Mouse (Mus musculus) Patski (cell line): ENCODE data around the gene Plk5. TPM values are rescaled to one million over a fixed set of nuclear protein-coding genes. Genes with fewer than 3 reads are reported as not detected.

Experiments
- ATAC-seq: fragments of 100-300 bp; one replicate; pipeline ENCODE4 v1.8.0; 2021
- CTCF ChIA-PET: fragments of 350-600 bp; sonication (Branson Sonifier 250); formaldehyde crosslinking; loops from one replicate; lab custom pipeline; 2022; ENCODE audit warnings: inconsistent platforms; lab: Charles Lee
- POLR2A ChIA-PET: fragments of 350-600 bp; sonication (Branson Sonifier 250); formaldehyde crosslinking; loops from one replicate; lab custom pipeline; 2022; ENCODE audit warnings: antibody characterized with exemption, inconsistent platforms; lab: Charles Lee
- DNase-seq: peaks from one replicate; pipeline ENCODE4 v3.0.0-alpha.2; 2011; ENCODE audit warnings: low read depth, low spot score
- H3K27me3 ChIP-seq: fragments of 371-371 bp; one replicate; pipeline ENCODE4 v1.5.1; 2021
- CTCF ChIP-seq: fragments of 100-300 bp; IDR thresholded peaks from one replicate; pipeline ENCODE4 v1.5.1; 2021
- in situ Hi-C: fragments of 300-500 bp; cut with MboI; formaldehyde crosslinking; loops from 3 replicates; pipeline ENCODE4 v1.11.1; 2018; ENCODE audit warnings: low pct_unique_long_range_greater_than_20kb, mixed read lengths
- polyA plus RNA-seq: library from polyadenylated mRNA; unstranded; gene quantifications from one replicate; pipeline ENCODE4 v1.2.3, GENCODE M21; 2021

Plk5 gene
- polyA plus RNA-seq, 1 experiment from 2014 or later: 0.62 TPM

DNA sequence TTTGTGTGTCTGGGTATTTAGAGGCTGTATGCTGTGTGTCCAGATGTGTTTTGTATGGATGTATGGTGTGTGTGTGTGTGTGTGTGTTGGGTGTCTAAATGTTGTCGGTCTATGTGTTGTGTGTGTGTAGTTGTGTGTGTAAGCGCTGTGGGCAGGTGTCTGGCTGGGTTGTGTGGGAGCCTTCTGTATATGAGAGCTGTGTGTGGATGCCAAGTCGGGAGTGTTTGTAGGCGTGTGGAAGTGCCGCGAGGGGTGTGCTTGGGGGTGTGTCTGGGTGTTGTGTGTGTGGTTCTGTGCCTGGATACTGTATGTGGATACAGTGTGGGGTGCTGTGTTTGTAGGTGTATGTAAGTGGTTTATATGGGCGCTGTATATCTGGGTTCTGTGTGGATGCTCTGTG lies 1.1 kb downstream of the Plk5 start:
- peaks cover 31% of the 10 kb centered on the region for H3K27me3 ChIP-seq
- no peak for ATAC-seq
- TF ChIP-seq CTCF: no peak
- in situ Hi-C loops: loop anchor here (25.0 kb wide), 1 partner anchor 155 kb away; no protein-coding TSS in a partner anchor
- ChIA-PET CTCF (no interaction called here), POLR2A (interaction anchor here (0.6 kb wide), 1 partner anchor 135 kb away, joined by 4 read pairs; no protein-coding TSS in a partner anchor)
- DNase-seq: no peak

DNA sequence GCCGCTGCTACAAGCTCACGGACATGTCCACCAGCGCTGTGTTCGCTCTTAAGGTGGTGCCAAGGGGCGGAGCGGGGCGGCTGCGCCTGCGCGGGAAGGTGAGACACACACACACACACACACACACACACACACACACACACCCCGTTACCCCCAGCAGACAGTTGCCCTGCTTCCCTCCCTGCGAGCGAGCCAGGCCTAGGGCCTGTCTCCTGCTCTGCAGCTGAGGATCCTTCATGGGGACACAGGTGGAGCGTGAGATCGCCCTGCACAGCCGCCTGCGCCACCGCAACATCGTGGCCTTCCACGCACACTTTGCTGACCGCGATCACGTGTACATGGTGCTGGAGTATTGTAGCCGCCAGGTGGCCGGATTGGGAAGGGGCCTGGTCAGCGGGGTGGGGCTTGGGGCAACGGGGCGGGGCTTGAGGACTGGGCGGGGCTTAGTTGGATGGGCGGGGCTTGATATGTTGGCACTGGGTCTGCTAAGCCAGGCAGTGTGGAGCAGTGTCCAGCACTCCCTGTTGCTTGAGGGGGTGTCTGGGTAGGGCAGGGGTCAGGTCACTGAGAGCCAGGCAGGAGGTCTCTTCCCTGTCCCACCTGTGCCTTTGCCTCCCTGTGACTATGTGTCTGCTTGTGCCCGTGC lies 1.9 kb downstream of the Plk5 start:
- CTCF ChIA-PET: no interaction called here
- POLR2A ChIA-PET: no interaction called here
- TF ChIP-seq CTCF: no peak

DNA sequence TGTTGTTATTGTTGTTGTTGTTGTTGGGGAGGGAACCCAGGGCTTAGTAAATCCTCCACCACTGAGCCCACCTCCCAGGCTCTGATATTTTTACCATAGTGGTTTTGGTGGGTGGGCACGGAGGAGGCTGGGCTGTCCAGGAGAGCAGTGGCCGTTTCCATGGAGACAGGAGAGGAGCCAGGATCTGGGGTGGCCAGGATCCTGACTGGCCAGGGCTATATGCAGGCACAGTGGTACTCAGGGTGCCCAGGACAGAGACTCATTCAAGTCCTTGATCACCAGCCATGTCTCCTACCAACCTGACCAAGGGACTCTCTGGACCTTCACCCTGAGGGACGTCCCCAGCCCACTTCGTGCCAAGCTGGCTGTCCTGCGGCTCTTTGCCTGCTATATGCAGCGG lies 7.5 kb downstream of the Plk5 start:
- in situ Hi-C loops: loop anchor here (25.0 kb wide), 1 partner anchor 149 kb away; no protein-coding TSS in a partner anchor
- ATAC-seq: no peak
- ChIA-PET POLR2A (no interaction called here), CTCF (interaction anchor here (1.0 kb wide), 1 partner anchor 13 kb away, joined by 3 read pairs; no protein-coding TSS in a partner anchor)
- no peak for DNase-seq
- TF ChIP-seq CTCF: no peak
- peaks cover 15% of the 10 kb centered on the region for H3K27me3 ChIP-seq

More for the DNA sequence above, 1.9 kb downstream of the Plk5 start:
- in situ Hi-C loops: loop anchor here (25.0 kb wide), 1 partner anchor 154 kb away; no protein-coding TSS in a partner anchor
- peaks cover 31% of the 10 kb centered on the region for H3K27me3 ChIP-seq
- ATAC-seq: no peak
- DNase-seq: no peak

DNA sequence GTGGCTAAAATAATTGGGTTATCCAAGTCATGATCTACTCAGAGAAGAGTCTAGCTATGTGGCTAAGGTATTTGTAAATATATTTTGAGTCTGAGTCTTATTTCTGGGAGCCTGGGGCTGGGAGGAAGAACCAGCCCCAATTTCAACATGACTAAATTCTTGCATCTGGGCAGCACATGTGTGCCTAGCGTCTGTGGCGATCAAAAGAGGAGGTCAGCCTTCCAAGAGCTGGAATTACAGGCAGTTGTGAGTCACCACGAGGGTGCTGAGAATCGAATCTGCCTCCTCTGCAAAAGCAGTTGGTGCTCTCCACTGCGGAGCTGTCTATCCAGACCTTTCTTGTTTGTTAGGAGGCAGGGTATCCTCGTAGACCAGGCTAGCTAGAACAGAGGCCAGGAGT lies 9.5 kb downstream of the Plk5 start:
- ChIA-PET POLR2A (no interaction called here), CTCF (interaction anchor here (0.9 kb wide), 1 partner anchor 15 kb away, joined by 3 read pairs; no protein-coding TSS in a partner anchor)
- in situ Hi-C loops: loop anchor here (25.0 kb wide), 1 partner anchor 147 kb away; no protein-coding TSS in a partner anchor
- ATAC-seq (no peak), DNase-seq (no peak)
- H3K27me3 ChIP-seq: peaks cover 9% of the 10 kb centered on the region
- TF ChIP-seq CTCF: no peak

DNA sequence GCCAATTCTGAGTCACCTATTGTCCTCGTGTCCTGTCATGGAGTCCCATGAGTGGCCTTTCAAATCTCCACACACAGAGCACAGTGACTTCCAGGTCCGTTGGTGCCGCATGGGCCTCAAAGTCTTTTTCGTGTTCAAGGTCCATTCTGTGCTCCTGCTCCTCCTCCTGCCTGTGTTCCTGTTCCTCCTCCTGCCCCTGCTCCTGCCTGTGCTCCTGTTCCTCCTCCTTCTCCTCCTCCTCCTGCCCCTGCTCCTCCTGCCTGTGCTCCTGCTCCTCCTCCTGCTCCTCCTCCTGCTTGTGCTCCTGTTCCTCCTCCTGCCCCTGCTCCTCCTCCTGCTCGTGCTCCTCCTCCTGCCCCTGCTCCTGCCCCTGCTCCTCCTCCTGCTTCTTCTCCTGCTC lies 11.7 kb downstream of the Plk5 start:
- CTCF ChIA-PET: no interaction called here
- no peak for TF ChIP-seq CTCF
- in situ Hi-C loops: loop anchor here (25.0 kb wide), 1 partner anchor 144 kb away; no protein-coding TSS in a partner anchor
- no peak for ATAC-seq
- peaks cover 9% of the 10 kb centered on the region for H3K27me3 ChIP-seq
- DNase-seq: no peak
- POLR2A ChIA-PET: no interaction called here

- TF ChIP-seq CTCF: no peak
- H3K27me3 ChIP-seq: peaks cover 9% of the 10 kb centered on the region
- in situ Hi-C loops: loop anchor here (25.0 kb wide), 1 partner anchor 144 kb away; no protein-coding TSS in a partner anchor
- POLR2A ChIA-PET: no interaction called here
- CTCF ChIA-PET: interaction anchor here (2.2 kb wide), 1 partner anchor 18 kb away, joined by 8 read pairs; no protein-coding TSS in a partner anchor
- DNase-seq (no peak), ATAC-seq (no peak)
Observed at GRCm38 (mm10) chr10:80368392-80368791, 12.1 kb downstream of the Plk5 start.

- no peak for ATAC-seq
- in situ Hi-C loops: loop anchor here (25.0 kb wide), 1 partner anchor 142 kb away; no protein-coding TSS in a partner anchor
- H3K27me3 ChIP-seq: no peaks in the 10 kb centered on the region
- no peak for DNase-seq
- POLR2A ChIA-PET: no interaction called here
- CTCF ChIA-PET: interaction anchor here (1.1 to 2.2 kb wide), 2 partner anchors 13 to 20 kb away, joined by 3 to 8 read pairs; no protein-coding TSS in a partner anchor
- TF ChIP-seq CTCF: no peak
Observed at GRCm38 (mm10) chr10:80369995-80370747, 13.9 kb downstream of the Plk5 start.

- POLR2A ChIA-PET: no interaction called here
- no peak for DNase-seq
- CTCF ChIA-PET: interaction anchor here (1.2 kb wide), 2 partner anchors 11 to 13 kb away, joined by 3 to 4 read pairs; no protein-coding TSS in a partner anchor
Observed at GRCm38 (mm10) chr10:80371411-80371966, 15.2 kb downstream of the Plk5 start.

DNA sequence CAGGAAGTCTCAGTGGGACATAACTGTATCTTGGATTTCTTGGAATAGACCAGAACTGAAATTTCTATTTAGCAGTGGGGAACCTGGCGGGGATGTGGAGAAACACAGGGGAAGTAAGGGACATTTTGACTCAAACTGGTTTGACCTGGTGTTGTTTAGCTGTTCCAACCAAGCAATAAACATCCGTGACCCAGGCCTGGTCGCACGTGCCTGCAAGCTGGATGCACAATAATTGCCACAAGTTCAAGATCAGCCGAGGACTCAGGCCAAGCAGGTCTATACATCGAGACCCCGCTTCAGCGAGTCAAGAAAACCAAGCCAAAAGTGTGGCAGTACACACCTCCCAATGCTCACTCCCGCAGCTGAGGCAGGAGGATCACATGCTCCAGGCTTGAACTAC lies 15.7 kb downstream of the Plk5 start:
- ATAC-seq: no peak
- in situ Hi-C loops: loop anchor here (25.0 kb wide), 1 partner anchor 140 kb away; no protein-coding TSS in a partner anchor
- ChIA-PET CTCF (interaction anchor here (1.0 to 1.4 kb wide), 4 partner anchors 11 to 31 kb away, joined by 3 to 9 read pairs (median 4); no protein-coding TSS in a partner anchor), POLR2A (no interaction called here)
- TF ChIP-seq CTCF: no peak
- no peaks in the 10 kb centered on the region for H3K27me3 ChIP-seq
- DNase-seq: no peak

More at GRCm38 (mm10) chr10:80371411-80371966, 15.2 kb downstream of the Plk5 start:
- no peak for ATAC-seq
- in situ Hi-C loops: loop anchor here (25.0 kb wide), 1 partner anchor 141 kb away; no protein-coding TSS in a partner anchor
- no peaks in the 10 kb centered on the region for H3K27me3 ChIP-seq
- no peak for TF ChIP-seq CTCF

DNA sequence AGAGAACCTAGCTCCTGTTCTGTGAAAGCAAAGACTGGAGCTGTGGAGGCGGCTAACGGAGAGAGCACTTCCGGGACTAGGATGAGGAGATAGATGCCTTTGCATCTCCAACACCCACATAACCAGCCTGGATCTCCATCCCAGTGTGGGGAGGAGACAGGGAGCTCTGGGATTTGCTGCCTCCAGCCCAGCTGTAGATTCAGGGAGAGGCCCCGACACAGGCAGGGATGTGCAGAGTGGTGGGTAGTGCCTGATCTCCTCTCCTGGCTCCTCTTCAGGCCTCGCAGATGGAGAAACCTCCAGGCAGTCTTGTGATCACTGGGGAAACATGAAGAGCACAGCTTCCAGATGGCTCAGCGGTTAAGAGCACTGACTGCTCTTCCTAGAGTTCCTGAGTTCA lies 16.4 kb downstream of the Plk5 start:
- no peaks in the 10 kb centered on the region for H3K27me3 ChIP-seq
- DNase-seq (no peak), ATAC-seq (no peak)
- POLR2A ChIA-PET: no interaction called here
- TF ChIP-seq CTCF: no peak
- in situ Hi-C loops: loop anchor here (25.0 kb wide), 1 partner anchor 140 kb away; no protein-coding TSS in a partner anchor
- CTCF ChIA-PET: interaction anchor here (1.0 to 1.4 kb wide), 3 partner anchors 11 to 32 kb away, joined by 3 to 9 read pairs (median 4); no protein-coding TSS in a partner anchor
